Mouse (Mus musculus): Measurements from ENCODE around the gene Arhgef11. TPM values are rescaled to one million over a fixed set of nuclear protein-coding genes. Genes with fewer than 3 reads are reported as not detected.
"Not testable (repeated sequence)": the region's sequence is repeated elsewhere in the genome, so short reads cannot be mapped to it uniquely, and the experiment has no call there.

Arhgef11 gene
- polyA plus RNA-seq (2012; fragmentation: generic; extraction: Trizol) = 5.5 TPM
- long read RNA-seq, experiment 1, partial matches to known transcripts = 2 of 3 reads
- long read RNA-seq, experiment 1, other reads (novel, unspliced or antisense) = 1 of 3 reads
- long read RNA-seq, experiment 2, partial matches to known transcripts = 1 of 2 reads
- long read RNA-seq, experiment 2, other reads (novel, unspliced or antisense) = 1 of 2 reads

DNA sequence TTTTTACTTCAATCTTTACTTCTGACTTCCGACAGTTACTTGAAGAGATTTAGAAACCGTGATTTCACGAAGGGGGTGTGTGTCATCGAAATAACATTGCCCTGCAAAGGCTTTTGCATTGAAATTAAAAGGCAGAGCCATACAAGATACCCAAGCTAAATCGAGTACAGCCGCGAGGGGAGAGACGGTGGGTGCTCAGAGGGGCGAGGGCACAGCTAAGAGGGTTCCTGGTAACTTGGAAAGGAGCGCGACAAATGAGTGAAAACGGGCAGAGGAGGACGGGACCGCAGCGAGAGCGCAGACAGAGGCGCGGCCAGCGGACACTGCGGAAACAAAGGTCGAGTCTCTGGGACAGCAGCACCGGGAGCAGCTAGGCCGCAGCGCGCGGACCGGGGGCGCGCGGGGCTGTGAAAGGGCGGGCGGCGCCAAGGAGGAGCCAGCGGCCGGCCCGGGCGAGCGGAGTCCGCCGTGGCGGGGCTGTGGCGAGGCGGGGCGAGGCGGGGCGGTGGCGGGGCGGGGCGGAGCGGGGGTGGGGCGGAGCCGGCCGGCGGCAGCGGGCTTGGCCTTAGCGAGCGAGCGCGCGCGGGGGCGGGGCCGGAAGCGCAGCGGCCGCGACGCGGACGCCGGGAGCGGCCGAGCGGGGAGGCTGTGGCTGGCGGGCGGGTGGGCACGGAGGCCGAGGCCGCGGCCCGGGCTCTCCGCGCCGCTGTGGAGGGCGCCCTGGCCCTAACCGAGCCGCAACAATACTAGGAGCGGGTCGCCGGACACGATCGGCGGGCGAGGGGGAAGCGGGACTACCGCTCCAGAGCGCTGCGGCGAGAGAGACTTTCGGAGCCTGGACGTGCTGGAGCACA, at the start of gene Arhgef11:
Arhgef11 (plus strand) TSS at position 603 of the 854 bp plus-strand sequence.
- no peaks in the 10 kb centered on the region for H3K36me3 ChIP-seq (ENCODE audit: control insufficient read depth, insufficient read depth)
- TF ChIP-seq FOSL1 (IDR thresholded peaks at IDR 0.05; ENCODE audit: insufficient read depth, low read length, poor library complexity, severe bottlenecking) (no peak), MYOD1 (IDR thresholded peaks at IDR 0.05; ENCODE audit: control insufficient read depth, insufficient read length, low read depth) (no peak), MYOG (IDR thresholded peaks at IDR 0.05; ENCODE audit: control insufficient read depth, extremely low read depth, insufficient read length) (no peak), CTCF (IDR thresholded peaks at IDR 0.05; ENCODE audit: control insufficient read depth, insufficient read depth, insufficient read length) (no peak), USF1 (IDR thresholded peaks at IDR 0.05; ENCODE audit: low read depth) (no peak), MAX (IDR thresholded peaks at IDR 0.05) (no peak), CEBPB (IDR thresholded peaks at IDR 0.05; ENCODE audit: low read depth) (no peak)

DNA sequence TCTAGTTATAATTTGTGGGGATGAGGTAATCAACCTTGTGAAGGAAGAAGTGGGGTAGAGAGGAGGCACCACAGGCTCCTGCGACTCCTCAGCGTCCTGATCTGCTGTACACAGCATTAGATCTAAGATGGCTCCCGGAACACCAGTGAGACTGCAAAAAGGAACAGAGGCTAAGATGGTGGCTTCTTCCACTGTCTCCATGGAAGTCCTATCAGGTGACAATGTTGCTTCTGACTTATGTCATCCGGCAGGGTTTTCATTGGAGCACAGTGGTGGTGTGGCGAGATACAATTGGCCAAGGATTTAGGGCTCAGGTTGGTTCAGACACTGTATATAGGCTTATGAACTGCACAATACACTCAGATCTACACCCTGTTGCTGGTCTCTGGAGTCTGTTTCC, 48.7 kb upstream of the Arhgef11 start:
- H3ac ChIP-seq (ENCODE audit: control insufficient read depth, insufficient read length, low read depth) = no peak overlapping the region
- H3K36me3 ChIP-seq (ENCODE audit: control insufficient read depth, insufficient read depth) = no peaks in the 10 kb centered on the region
- no peaks in the 10 kb centered on the region for H3K79me3 ChIP-seq (ENCODE audit: low read depth)
- no peaks in the 10 kb centered on the region for H3K79me2 ChIP-seq (ENCODE audit: control insufficient read depth, insufficient read depth)
- no peak overlapping the region for H3K4me3 ChIP-seq (ENCODE audit: insufficient read depth, poor library complexity, severe bottlenecking)
- H3K27me3 ChIP-seq (ENCODE audit: control insufficient read depth, insufficient read depth, insufficient read length) = peaks cover 5% of the 10 kb centered on the region
- TF ChIP-seq FOSL1 (IDR thresholded peaks at IDR 0.05; ENCODE audit: insufficient read depth, low read length, poor library complexity, severe bottlenecking) (no peak), CTCF (IDR thresholded peaks at IDR 0.05; ENCODE audit: control insufficient read depth, insufficient read depth, insufficient read length) (no peak), USF1 (IDR thresholded peaks at IDR 0.05; ENCODE audit: low read depth) (no peak)

More for the DNA sequence above, at the start of gene Arhgef11:
- Histone ChIP-seq H3ac (ENCODE audit: control insufficient read depth, insufficient read length, low read depth) (peak within 1 kb of the TSS; percentile 98), H3K79me2 (ENCODE audit: control insufficient read depth, insufficient read depth) (peaks cover 37% of the 10 kb centered on the region), H3K4me3 (ENCODE audit: insufficient read depth, poor library complexity, severe bottlenecking) (peak within 1 kb of the TSS; percentile 60), H3K79me3 (ENCODE audit: low read depth) (peaks cover 8% of the 10 kb centered on the region), H3K27me3 (ENCODE audit: control insufficient read depth, insufficient read depth, insufficient read length) (no peaks in the 10 kb centered on the region)

DNA sequence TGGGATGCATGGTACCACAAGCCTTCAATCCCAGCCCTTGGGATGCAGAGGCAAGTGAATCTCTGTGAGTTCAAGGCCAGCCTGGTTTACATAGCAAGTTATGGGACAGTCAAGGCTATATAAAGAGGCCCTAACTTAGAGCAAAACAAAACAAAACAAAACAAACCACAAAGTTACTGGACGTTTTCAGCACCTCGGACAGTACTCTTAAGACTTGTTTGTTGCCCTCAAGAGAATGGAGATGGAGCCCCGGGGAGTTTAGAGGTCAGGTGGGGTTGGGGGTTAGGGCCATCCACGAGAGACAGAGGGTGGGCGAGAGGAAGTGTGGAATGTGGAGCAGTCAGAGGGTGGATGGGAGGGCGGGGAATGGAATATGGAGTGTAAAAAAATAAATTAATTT, 41.6 kb upstream of the Arhgef11 start:
- Histone ChIP-seq H3ac (ENCODE audit: control insufficient read depth, insufficient read length, low read depth) (no peak overlapping the region), H3K27me3 (ENCODE audit: control insufficient read depth, insufficient read depth, insufficient read length) (no peaks in the 10 kb centered on the region), H3K79me2 (ENCODE audit: control insufficient read depth, insufficient read depth) (no peaks in the 10 kb centered on the region), H3K4me3 (ENCODE audit: insufficient read depth, poor library complexity, severe bottlenecking) (no peak overlapping the region), H3K36me3 (ENCODE audit: control insufficient read depth, insufficient read depth) (no peaks in the 10 kb centered on the region), H3K79me3 (ENCODE audit: low read depth) (no peaks in the 10 kb centered on the region)
- TF ChIP-seq CEBPB (IDR thresholded peaks at IDR 0.05; ENCODE audit: low read depth) (no peak), USF1 (IDR thresholded peaks at IDR 0.05; ENCODE audit: low read depth) (no peak), MYOG (IDR thresholded peaks at IDR 0.05; ENCODE audit: control insufficient read depth, extremely low read depth, insufficient read length) (no peak), MAX (IDR thresholded peaks at IDR 0.05) (no peak), CTCF (IDR thresholded peaks at IDR 0.05; ENCODE audit: control insufficient read depth, insufficient read depth, insufficient read length) (no peak), MYOD1 (IDR thresholded peaks at IDR 0.05; ENCODE audit: control insufficient read depth, insufficient read length, low read depth) (no peak)

DNA sequence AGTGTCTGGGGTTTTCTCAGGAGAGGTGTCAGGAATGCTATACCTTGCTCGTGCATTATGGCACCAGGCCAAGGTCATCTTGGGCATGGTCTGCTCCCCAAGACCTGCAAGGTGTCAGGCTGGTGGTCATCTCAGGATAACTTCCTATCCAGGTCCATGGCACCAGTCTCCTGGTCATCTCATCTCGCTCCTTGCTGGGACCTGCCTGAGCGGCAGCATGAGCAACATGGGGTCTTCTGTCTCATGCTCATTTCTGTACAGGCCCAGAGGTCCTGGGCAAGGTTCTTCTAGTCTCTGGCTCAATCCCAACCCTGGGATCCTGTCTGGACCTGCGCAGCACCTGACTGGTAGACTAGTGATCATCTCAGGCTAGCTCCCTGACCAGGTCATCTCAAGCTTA, 35.1 kb upstream of the Arhgef11 start:
- Histone ChIP-seq H3ac (ENCODE audit: control insufficient read depth, insufficient read length, low read depth) (no peak overlapping the region), H3K4me3 (ENCODE audit: insufficient read depth, poor library complexity, severe bottlenecking) (no peak overlapping the region)
- TF ChIP-seq MYOG (IDR thresholded peaks at IDR 0.05; ENCODE audit: control insufficient read depth, extremely low read depth, insufficient read length) = no peak
- TF ChIP-seq CTCF (IDR thresholded peaks at IDR 0.05; ENCODE audit: control insufficient read depth, insufficient read depth, insufficient read length) = no peak
- TF ChIP-seq MAX (IDR thresholded peaks at IDR 0.05) = no peak
- TF ChIP-seq USF1 (IDR thresholded peaks at IDR 0.05; ENCODE audit: low read depth) = no peak
- no peak for TF ChIP-seq FOSL1 (IDR thresholded peaks at IDR 0.05; ENCODE audit: insufficient read depth, low read length, poor library complexity, severe bottlenecking)
- TF ChIP-seq MYOD1 (IDR thresholded peaks at IDR 0.05; ENCODE audit: control insufficient read depth, insufficient read length, low read depth) = no peak
- TF ChIP-seq CEBPB (IDR thresholded peaks at IDR 0.05; ENCODE audit: low read depth) = no peak

DNA sequence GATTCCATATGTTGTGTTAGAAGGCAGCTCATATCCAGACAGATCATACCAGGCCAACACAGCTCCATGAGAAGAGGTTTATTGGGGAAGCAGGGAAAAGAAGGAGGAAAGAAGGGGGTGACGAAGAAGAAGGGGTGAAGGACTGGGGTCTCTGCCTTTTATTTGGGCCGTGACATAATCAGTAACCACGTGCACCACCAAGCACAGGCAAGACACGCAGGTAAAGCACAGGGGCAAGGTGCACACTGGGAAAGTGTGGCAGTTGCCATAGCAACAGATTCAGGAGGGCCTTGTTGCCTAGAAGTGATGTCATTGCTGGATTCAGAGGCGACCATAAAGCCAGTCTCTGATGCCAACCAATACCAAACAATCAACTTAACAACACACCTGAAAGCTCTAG, 23.6 kb upstream of the Arhgef11 start:
- no peaks in the 10 kb centered on the region for H3K79me3 ChIP-seq (ENCODE audit: low read depth)
- no peaks in the 10 kb centered on the region for H3K79me2 ChIP-seq (ENCODE audit: control insufficient read depth, insufficient read depth)
- H3ac ChIP-seq (ENCODE audit: control insufficient read depth, insufficient read length, low read depth) = no peak overlapping the region
- TF ChIP-seq FOSL1 (IDR thresholded peaks at IDR 0.05; ENCODE audit: insufficient read depth, low read length, poor library complexity, severe bottlenecking) = no peak
- TF ChIP-seq CTCF (IDR thresholded peaks at IDR 0.05; ENCODE audit: control insufficient read depth, insufficient read depth, insufficient read length) = no peak
- TF ChIP-seq CEBPB (IDR thresholded peaks at IDR 0.05; ENCODE audit: low read depth) = no peak
- no peak for TF ChIP-seq USF1 (IDR thresholded peaks at IDR 0.05; ENCODE audit: low read depth)
- TF ChIP-seq MAX (IDR thresholded peaks at IDR 0.05) = no peak
- TF ChIP-seq MYOG (IDR thresholded peaks at IDR 0.05; ENCODE audit: control insufficient read depth, extremely low read depth, insufficient read length) = no peak
- TF ChIP-seq MYOD1 (IDR thresholded peaks at IDR 0.05; ENCODE audit: control insufficient read depth, insufficient read length, low read depth) = no peak
- no peaks in the 10 kb centered on the region for H3K27me3 ChIP-seq (ENCODE audit: control insufficient read depth, insufficient read depth, insufficient read length)
- H3K4me3 ChIP-seq (ENCODE audit: insufficient read depth, poor library complexity, severe bottlenecking) = no peak overlapping the region
- no peaks in the 10 kb centered on the region for H3K36me3 ChIP-seq (ENCODE audit: control insufficient read depth, insufficient read depth)

More for the DNA sequence above, 35.1 kb upstream of the Arhgef11 start:
- Histone ChIP-seq H3K27me3 (ENCODE audit: control insufficient read depth, insufficient read depth, insufficient read length) (no peaks in the 10 kb centered on the region), H3K79me2 (ENCODE audit: control insufficient read depth, insufficient read depth) (no peaks in the 10 kb centered on the region), H3K36me3 (ENCODE audit: control insufficient read depth, insufficient read depth) (no peaks in the 10 kb centered on the region), H3K79me3 (ENCODE audit: low read depth) (no peaks in the 10 kb centered on the region)

DNA sequence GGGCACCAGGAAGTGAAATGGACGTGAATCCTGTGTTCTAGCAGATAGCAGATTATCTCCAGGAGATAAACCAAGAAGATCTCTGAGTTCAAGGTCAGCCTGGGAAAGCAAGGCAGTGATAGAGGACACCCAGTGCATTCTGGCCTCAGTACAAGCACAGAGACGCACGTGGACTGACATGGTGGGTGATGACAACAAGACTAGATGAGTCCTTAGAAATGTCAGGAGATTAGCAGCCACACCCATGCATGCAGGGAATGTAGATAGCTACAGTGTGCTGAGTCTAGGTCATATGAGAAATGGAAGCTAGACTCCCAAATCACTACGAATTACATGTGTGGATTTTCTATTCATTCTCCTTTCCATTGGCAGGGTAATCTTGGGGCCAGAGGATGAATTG, 22.0 kb upstream of the Arhgef11 start:
- not testable (repeated sequence) for H3K79me2 ChIP-seq (ENCODE audit: control insufficient read depth, insufficient read depth); H3K4me3 ChIP-seq (ENCODE audit: insufficient read depth, poor library complexity, severe bottlenecking); H3K27me3 ChIP-seq (ENCODE audit: control insufficient read depth, insufficient read depth, insufficient read length); H3K79me3 ChIP-seq (ENCODE audit: low read depth); H3K36me3 ChIP-seq (ENCODE audit: control insufficient read depth, insufficient read depth); H3ac ChIP-seq (ENCODE audit: control insufficient read depth, insufficient read length, low read depth)

DNA sequence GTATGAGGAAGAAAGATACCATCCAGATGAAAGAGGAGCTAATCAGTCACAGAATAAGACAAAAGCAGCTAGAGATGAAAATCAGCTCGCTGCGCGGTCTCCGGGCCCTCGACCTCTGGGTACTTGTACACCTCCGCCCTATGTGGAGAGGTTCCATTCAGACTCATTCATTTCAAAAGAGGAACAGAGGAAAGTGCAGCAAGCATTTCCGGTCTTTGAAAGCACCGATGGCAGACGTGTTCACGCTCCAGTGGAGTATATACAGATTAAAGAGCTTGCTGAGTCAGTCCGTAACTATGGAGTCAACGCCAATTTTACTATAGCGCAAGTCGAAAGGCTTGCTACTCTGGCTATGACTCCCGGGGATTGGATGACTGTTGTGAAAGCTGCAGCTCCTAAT, 16.3 kb upstream of the Arhgef11 start:
- not testable (repeated sequence) for H3K36me3 ChIP-seq (ENCODE audit: control insufficient read depth, insufficient read depth); H3K79me3 ChIP-seq (ENCODE audit: low read depth); H3ac ChIP-seq (ENCODE audit: control insufficient read depth, insufficient read length, low read depth); H3K4me3 ChIP-seq (ENCODE audit: insufficient read depth, poor library complexity, severe bottlenecking); H3K79me2 ChIP-seq (ENCODE audit: control insufficient read depth, insufficient read depth); H3K27me3 ChIP-seq (ENCODE audit: control insufficient read depth, insufficient read depth, insufficient read length)
